Mouse (Mus musculus): Measurements from ENCODE around the gene Rnf220.

- TF ChIP-seq POLR2A (IDR thresholded peaks at IDR 0.05; ENCODE audit: low read depth, low read length) (no peak), CTCF (IDR thresholded peaks at IDR 0.05; ENCODE audit: extremely low read depth, insufficient read length, insufficient replicate concordance, low read depth, low read length) (no peak)
These were observed 129.5 kb downstream of the Rnf220 start for GRCm38 (mm10) chr4:117367365-117367764.

Data from small intestine, adult 2 months (tissue).